Mouse (Mus musculus) spleen, adult 2 months (tissue): ENCODE results near the gene Catsper4.

Experiments used
- CTCF ChIP-seq: fragments of 200-500 bp; IDR thresholded peaks from 2 replicates; pipeline ENCODE4 v1.5.1; 2011; ENCODE audit warnings: mild to moderate bottlenecking, inconsistent platforms; ENCODE audit not compliant: insufficient read depth, insufficient read length, insufficient replicate concordance; ENCODE audit errors: extremely low read depth
- POLR2A ChIP-seq: fragments of 200-500 bp; IDR thresholded peaks from 2 replicates; pipeline ENCODE4 v1.6.1; 2011; ENCODE audit warnings: low read depth, low read length, inconsistent platforms

DNA sequence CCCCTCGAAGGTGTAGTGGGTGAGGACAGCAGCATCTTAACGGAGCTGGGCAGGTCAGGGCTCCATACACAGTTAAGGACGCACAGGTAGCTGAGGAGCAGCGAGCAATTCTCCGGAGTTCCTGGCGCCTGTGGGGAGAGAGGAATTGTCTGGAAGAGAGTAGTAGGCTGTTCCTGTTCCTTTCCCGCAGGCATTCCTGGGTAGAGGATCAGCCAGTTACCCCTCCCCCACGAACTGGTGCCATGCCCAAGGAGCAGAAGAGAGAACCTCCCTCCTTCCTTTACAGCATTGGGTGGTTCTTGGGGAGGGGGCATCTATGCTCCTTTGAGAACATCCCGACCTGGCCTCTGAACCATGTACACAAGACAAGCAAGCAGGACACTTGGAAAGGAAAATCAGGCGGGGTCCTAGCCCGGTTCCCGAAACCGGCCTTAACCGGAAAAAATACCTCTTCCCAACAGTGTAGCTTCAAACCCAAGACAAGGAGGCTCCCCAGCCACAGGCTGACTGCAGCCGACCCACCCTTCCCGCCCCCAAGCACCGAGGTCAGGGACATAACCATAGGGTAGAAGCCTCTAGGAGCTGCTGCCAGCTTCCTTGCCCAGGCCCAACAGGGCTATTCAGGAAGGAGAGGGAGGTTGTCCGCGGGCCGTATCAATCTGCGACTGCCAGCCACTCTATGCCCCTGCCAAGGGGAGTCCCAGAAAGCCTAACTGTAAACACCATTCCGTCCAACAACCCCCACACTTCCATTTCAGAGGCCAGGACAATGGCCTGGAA lies 25.1 kb upstream of the Catsper4 start:
- TF ChIP-seq POLR2A (no peak), CTCF (no peak)
